Mouse (Mus musculus) v-Abl transformed pro-B cells (cell line): ENCODE results near the gene Kif5a.

Experiments
- in situ Hi-C, 2 experiments: fragments of 400-800 bp; cut with MboI; formaldehyde crosslinking; loops; one replicate each; pipeline ENCODE4 v1.15.1; 2025; ENCODE audit not compliant: unreplicated experiment in 2 of 2

Gene Kif5a

DNA sequence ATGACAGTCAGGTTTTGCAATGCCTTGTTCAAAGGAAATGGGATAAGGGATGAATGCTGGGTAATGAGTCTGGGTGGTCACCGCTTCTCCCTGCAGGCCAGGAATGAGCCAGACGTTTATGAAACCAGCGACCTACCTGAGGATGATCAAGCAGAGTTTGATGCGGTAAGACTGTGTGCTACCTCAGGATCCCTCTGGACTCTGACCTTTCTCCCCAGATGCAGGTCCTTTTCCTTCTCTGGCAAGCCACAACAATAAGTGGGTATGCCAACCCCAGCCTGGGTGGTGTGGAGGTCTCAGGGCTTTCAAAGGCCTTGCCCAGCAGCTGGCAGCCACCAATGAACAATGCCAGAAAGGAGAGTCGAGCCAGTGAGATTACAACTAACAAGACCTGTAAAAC, 4.2 kb upstream of the Kif5a start:
- in situ Hi-C loops, result no loop called here

DNA sequence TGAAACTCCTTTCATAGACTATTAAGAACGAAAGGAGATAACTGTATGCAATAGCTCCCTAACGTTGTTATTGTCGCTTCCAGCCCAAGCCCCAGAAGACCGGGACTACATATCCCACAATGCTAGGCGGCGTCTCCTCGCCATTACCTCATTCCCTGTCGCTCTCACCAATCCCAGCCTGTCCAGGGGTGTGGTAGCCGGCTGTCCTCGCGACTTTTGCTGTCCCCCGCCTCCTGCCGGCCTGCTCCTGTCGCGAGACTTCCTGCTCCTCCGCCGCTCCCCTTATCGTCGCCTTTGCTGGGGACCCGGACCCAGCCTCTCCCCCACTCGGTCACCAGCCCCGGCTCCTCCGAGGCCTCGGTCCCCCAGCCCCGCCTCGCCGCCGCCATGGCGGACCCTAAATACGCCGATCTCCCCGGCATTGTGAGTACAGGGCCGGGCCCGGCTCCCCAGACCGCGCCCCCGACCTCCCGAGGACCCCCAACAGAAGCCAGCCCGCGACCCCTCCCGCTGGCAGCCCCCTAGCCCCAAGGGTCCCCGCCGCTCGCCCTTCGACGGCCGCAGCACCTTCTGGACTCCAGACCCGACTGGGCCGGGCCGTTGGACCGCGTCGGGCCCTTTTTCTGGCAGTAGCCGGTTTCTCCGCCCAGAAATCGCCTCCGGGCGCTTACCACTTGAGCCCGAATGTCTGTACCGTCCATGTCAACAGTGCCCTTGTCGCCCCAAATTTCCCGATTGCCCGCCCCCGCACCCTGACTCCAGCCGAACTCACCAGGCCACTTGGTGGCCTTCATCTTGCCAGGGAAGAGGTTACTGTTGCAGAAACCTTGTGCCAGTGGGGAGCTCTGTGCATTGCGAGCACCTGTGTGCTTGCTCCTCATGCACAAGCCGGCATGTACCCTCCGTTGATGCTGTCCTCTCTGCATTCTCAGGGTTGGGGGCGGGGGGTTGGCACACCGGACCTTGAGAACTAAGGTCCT, 3.3 kb upstream of the Kif5a start, which contains the start of gene Dctn2:
Dctn2 (plus strand) TSS at position 257 of the 980 bp plus-strand sequence.
- in situ Hi-C loops, result no loop called here

- in situ Hi-C loops, result no loop called here
Observed at GRCm38 (mm10) chr10:127265727-127266111, 2.6 kb upstream of the Kif5a start.

DNA sequence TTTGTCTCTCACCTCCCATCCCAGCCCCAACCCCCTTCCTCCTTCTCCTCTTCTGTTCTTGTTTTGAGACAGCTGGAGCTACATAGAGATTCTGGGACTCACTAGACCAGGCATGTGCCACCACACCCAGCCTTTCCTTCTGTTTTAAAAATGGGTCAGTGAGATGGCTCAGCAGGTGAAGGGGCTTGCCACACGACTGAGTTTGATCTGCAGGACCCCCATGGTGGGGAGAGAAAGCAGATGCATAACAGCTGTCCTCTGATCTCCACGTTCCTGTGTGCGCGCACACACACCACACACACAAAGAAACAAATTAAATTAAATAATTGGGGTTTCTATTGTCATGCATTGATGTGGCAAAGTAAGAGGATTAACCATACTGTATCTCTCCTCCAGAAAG, 1.8 kb upstream of the Kif5a start:
- in situ Hi-C loops, result loop anchor here (5.0 kb wide), 1 partner anchor 47 kb away; the partner anchor contains the start of gene Mars (in 2 of the 2)

GRCm38 (mm10) chr10:127264336-127264735, 1.2 kb upstream of the Kif5a start:
- in situ Hi-C loops, result loop anchor here (5.0 kb wide), 1 partner anchor 48 kb away; the partner anchor contains the start of gene Mars (in 2 of the 2)

- in situ Hi-C loops, result loop anchor here (5.0 kb wide), 1 partner anchor 49 kb away; the partner anchor contains the start of gene Mars (in 2 of the 2)
Observed at GRCm38 (mm10) chr10:127263631-127264030, 483 bp upstream of the Kif5a start.

- in situ Hi-C loops, result loop anchor here (5.0 kb wide), 1 partner anchor 50 kb away; the partner anchor contains the start of gene Mars (in 2 of the 2)
Observed at GRCm38 (mm10) chr10:127261706-127262547, 1.2 kb downstream of the Kif5a start.

DNA sequence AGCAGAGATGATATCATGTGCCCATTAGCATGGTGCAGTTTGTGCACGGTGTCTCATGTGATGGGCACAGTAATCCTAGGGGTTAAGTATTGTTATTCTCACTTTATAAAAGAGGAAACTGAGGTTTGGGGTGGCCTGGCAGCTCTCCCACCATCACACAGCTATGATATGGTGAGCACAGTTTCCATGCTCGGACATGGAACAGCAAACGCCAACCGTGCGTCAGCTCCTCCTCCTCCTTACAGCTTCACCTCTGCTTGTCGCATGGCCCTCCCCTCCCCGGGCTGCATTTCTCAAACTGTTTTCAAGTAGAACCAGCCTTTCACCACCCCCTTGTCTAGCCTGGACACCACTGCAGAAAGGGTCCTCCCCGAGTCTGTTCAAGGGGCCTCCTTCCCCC, 4.7 kb downstream of the Kif5a start:
- in situ Hi-C loops, result no loop called here

- in situ Hi-C loops, result no loop called here
Observed at GRCm38 (mm10) chr10:127257790-127258189, 5.4 kb downstream of the Kif5a start.

DNA sequence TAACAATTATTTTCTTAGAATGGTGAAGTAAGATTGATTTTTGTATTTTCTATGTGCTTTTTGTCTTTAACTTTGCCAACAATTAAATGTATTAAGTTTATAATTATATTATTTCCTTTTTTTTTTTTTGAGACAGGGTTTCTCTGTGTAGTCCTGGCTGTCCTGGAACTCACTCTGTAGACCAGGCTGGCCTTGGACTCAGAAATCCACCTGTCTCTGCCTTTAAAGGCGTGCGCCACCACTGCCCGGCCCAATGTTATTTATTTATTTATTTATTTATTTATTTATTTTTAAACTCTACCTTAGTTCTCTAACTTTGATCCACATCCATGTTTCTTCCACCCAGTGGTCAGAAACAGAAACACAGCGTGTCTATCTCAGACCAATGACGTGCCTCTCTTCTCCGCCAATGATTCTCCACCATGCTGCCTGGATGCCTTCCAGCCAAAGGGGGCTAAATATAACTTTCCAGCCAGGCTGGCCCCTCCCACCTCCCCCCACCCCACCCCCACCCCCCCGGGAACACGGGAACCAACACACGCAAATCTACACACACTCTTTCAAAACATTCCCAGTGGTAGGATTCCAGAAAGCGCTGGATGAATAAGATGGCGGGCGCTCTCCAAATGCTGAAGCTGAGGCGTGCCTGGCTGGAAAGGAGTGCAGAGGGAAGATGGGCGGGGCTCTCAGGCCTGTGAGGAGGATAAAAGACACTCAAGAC, 7.4 kb downstream of the Kif5a start:
- in situ Hi-C loops, result no loop called here

- in situ Hi-C loops, result no loop called here
Observed at GRCm38 (mm10) chr10:127250810-127251209, 12.3 kb downstream of the Kif5a start.

- in situ Hi-C loops, result no loop called here
Observed at GRCm38 (mm10) chr10:127238241-127238824, 24.8 kb downstream of the Kif5a start.

GRCm38 (mm10) chr10:127236541-127236940, 26.6 kb downstream of the Kif5a start:
- in situ Hi-C loops, result no loop called here

GRCm38 (mm10) chr10:127233141-127233540, 30.0 kb downstream of the Kif5a start:
- in situ Hi-C loops, result no loop called here

DNA sequence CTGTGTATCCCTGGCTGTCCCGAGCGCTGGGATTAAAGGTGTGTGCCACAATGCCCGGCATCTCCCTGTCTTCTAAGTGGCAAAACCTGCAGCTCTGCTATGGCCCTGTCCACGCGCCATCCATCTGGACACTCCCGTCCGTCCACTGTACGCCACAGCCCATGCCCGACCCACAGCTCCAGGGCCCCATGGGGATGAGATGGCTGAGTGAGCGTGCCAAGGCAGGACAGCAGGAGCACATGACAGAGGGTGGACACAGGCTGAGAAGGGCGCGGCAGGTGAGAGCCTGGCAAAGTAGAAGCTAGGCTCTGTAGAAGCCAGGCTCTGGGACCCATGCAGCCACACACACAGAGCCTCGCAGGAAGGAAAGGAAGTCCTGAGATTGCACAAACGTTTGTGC, 31.4 kb downstream of the Kif5a start:
- in situ Hi-C loops, result no loop called here

DNA sequence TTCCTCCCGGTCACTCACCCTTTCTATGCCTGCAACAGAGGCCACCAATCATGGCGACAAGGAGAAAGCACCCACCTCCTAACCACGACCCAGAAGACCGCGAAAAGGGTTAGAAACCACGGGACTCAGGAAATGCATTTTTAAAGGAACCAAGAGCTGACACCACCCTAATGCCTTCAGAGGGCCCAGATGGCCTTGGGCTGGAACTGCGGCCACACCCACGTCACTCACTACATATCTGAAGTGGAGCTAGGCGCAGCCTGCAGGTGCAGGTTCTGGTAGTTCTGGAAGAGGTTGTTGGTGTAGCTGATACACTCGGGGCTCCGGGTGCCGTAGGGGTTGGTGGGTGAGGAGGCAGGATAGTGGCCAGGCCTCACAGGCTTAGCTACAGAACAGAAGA, 32.5 kb downstream of the Kif5a start:
- in situ Hi-C loops, result no loop called here

- in situ Hi-C loops, result loop anchor here in 1 of 2 experiments (5.0 kb wide), 1 partner anchor 52 kb away; no protein-coding TSS in a partner anchor
Observed at GRCm38 (mm10) chr10:127228897-127229296, 34.3 kb downstream of the Kif5a start.

DNA sequence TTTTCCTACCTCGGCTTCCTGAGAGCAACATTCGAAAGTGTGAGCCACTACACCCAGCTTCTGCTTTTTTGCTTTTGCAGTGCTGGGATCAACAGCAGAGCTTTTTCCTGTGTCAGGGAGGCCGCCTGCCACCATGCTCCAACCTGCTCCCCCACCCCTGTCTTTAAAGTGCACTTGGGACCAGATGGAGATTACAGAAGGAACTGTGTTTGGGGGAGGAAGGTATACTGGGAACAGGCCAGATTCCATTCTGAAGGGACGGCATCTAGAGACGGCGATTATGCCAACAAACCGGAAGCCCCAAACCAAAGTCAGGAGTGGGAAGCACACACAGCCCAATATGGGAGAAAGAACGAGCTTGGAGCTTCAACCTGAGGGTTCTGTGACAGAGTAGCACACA, 36.0 kb downstream of the Kif5a start:
- in situ Hi-C loops, result loop anchor here in 1 of 2 experiments (5.0 kb wide), 1 partner anchor 50 kb away; no protein-coding TSS in a partner anchor

- in situ Hi-C loops, result loop anchor here in 1 of 2 experiments (5.0 kb wide), 1 partner anchor 49 kb away; no protein-coding TSS in a partner anchor
Observed at GRCm38 (mm10) chr10:127226318-127226895, 36.7 kb downstream of the Kif5a start.
